Mouse (Mus musculus) lung, embryonic 14.5 days (tissue): Measurements from ENCODE around the gene Ctnna2. TPM values are rescaled to one million over a fixed set of nuclear protein-coding genes. Genes with fewer than 3 reads are reported as not detected.

Experiments used
- ATAC-seq: fragments of 200-750 bp; cut with Nextera tagmentation; 2 replicates; pipeline ENCODE4 v1.8.0; 2017; ENCODE audit warnings: mild to moderate bottlenecking, moderate TSS enrichment, moderate library complexity; ENCODE audit not compliant: insufficient read depth
- DNase-seq: peaks from one replicate; pipeline ENCODE4 v3.0.0-alpha.2; 2015
- H3K27ac ChIP-seq: fragments of 300-500 bp; sonication (generic); 2 replicates; pipeline ENCODE4 v1.5.1; 2014; ENCODE audit warnings: low read depth, mild to moderate bottlenecking, moderate library complexity
- H3K27me3 ChIP-seq: fragments of 300-500 bp; sonication (generic); 2 replicates; pipeline ENCODE4 v1.6.1; 2014; ENCODE audit warnings: low read length, control low read depth; ENCODE audit not compliant: insufficient read depth
- H3K36me3 ChIP-seq: fragments of 300-500 bp; sonication (generic); 2 replicates; pipeline ENCODE4 v1.6.1; 2014; ENCODE audit warnings: control low read depth; ENCODE audit not compliant: insufficient read depth
- H3K4me1 ChIP-seq: fragments of 300-500 bp; sonication (generic); 2 replicates; pipeline ENCODE4 v1.6.1; 2014; ENCODE audit warnings: antibody characterized with exemption, control low read depth; ENCODE audit not compliant: insufficient read depth
- H3K4me2 ChIP-seq: fragments of 300-500 bp; sonication (generic); 2 replicates; pipeline ENCODE4 v1.6.1; 2014; ENCODE audit warnings: mild to moderate bottlenecking
- H3K4me3 ChIP-seq: fragments of 300-500 bp; sonication (generic); 2 replicates; pipeline ENCODE4 v1.5.1; 2014; ENCODE audit warnings: low read depth, low read length
- H3K9ac ChIP-seq: fragments of 300-500 bp; sonication (generic); 2 replicates; pipeline ENCODE4 v1.6.1; 2014
- H3K9me3 ChIP-seq: fragments of 300-500 bp; sonication (generic); 2 replicates; pipeline ENCODE4 v1.6.1; 2016; ENCODE audit warnings: low read depth, low read length, control low read depth
- CTCF ChIP-seq: IDR thresholded peaks from 2 replicates; pipeline ENCODE4 v1.5.1; 2016; ENCODE audit warnings: antibody characterized with exemption, low read depth
- WGBS: fragments of 180-500 bp; shearing (Covaris S2); extraction: QIAGEN DNeasy Blood & Tissue Kit; methylation state at CpG from one replicate; pipeline ENCODE4 v1.1.7; 2014; 5-methylcytosine and 5-hydroxymethylcytosine counted together
- polyA plus RNA-seq: library from polyadenylated mRNA; unstranded; fragments of >200 nt; fragmentation: Nextera tagmentation; extraction: Ambion mirVana; gene quantifications from 2 replicates; pipeline ENCODE4 v1.2.1, GENCODE M21; 2014

Gene Ctnna2
- polyA plus RNA-seq, 1 experiment from 2014 or later: 4.4 TPM

- WGBS: 59% methylated on average over 4 of the region's 4 CpGs
Observed at GRCm38 (mm10) chr6:77951276-77951675, 28.2 kb downstream of the Ctnna2 start.

GRCm38 (mm10) chr6:77950690-77951089 lies 28.8 kb downstream of the Ctnna2 start:
- TF ChIP-seq CTCF: no peak
- no peak for DNase-seq
- ATAC-seq: no peak
- H3K9ac ChIP-seq: no peak overlapping the region
- no peaks in the 10 kb centered on the region for H3K27me3 ChIP-seq
- H3K36me3 ChIP-seq: no peaks in the 10 kb centered on the region
- no peak overlapping the region for H3K27ac ChIP-seq
- no peak overlapping the region for H3K4me2 ChIP-seq
- 73% methylated on average over 2 of the region's 2 CpGs for WGBS
- no peaks in the 10 kb centered on the region for H3K9me3 ChIP-seq
- H3K4me1 ChIP-seq: no peaks in the 10 kb centered on the region
- H3K4me3 ChIP-seq: no peak overlapping the region

More at GRCm38 (mm10) chr6:77951276-77951675, 28.2 kb downstream of the Ctnna2 start:
- no peak for TF ChIP-seq CTCF
- Histone ChIP-seq H3K9ac (no peak overlapping the region), H3K4me2 (no peak overlapping the region), H3K36me3 (no peaks in the 10 kb centered on the region), H3K4me1 (no peaks in the 10 kb centered on the region), H3K9me3 (no peaks in the 10 kb centered on the region), H3K4me3 (no peak overlapping the region), H3K27ac (no peak overlapping the region), H3K27me3 (no peaks in the 10 kb centered on the region)
- ATAC-seq (no peak), DNase-seq (no peak)

- Histone ChIP-seq H3K4me1 (no peaks in the 10 kb centered on the region), H3K27me3 (no peaks in the 10 kb centered on the region), H3K27ac (no peak overlapping the region), H3K4me2 (no peak overlapping the region), H3K9me3 (no peaks in the 10 kb centered on the region), H3K9ac (no peak overlapping the region), H3K36me3 (no peaks in the 10 kb centered on the region), H3K4me3 (no peak overlapping the region)
- DNase-seq (no peak), ATAC-seq (no peak)
- 80% methylated on average over 3 of the region's 3 CpGs for WGBS
- no peak for TF ChIP-seq CTCF
Observed at GRCm38 (mm10) chr6:77929375-77929774, 50.1 kb downstream of the Ctnna2 start.

- Histone ChIP-seq H3K9me3 (no peaks in the 10 kb centered on the region), H3K4me1 (no peaks in the 10 kb centered on the region), H3K36me3 (no peaks in the 10 kb centered on the region), H3K9ac (no peak overlapping the region), H3K27ac (no peak overlapping the region), H3K27me3 (no peaks in the 10 kb centered on the region), H3K4me3 (no peak overlapping the region), H3K4me2 (no peak overlapping the region)
- 97% methylated on average over 2 of the region's 2 CpGs for WGBS
- no peak for TF ChIP-seq CTCF
- no peak for ATAC-seq
- DNase-seq: no peak
Observed at GRCm38 (mm10) chr6:77873150-77873549, 106.3 kb downstream of the Ctnna2 start.

- no peak for TF ChIP-seq CTCF
- ATAC-seq (peak; percentile 31; the same call in 1 of the 2 replicates), DNase-seq (peak; percentile 62)
- Histone ChIP-seq H3K9ac (no peak overlapping the region), H3K4me1 (no peaks in the 10 kb centered on the region), H3K27me3 (no peaks in the 10 kb centered on the region), H3K4me3 (no peak overlapping the region), H3K4me2 (no peak overlapping the region), H3K36me3 (no peaks in the 10 kb centered on the region), H3K27ac (no peak overlapping the region), H3K9me3 (no peaks in the 10 kb centered on the region)
- WGBS: 25% methylated on average over 2 of the region's 2 CpGs
Observed at GRCm38 (mm10) chr6:77869313-77869712, 110.2 kb downstream of the Ctnna2 start.

GRCm38 (mm10) chr6:77868119-77868518 lies 111.4 kb downstream of the Ctnna2 start:
- Histone ChIP-seq H3K4me1 (no peaks in the 10 kb centered on the region), H3K27ac (no peak overlapping the region), H3K4me2 (no peak overlapping the region), H3K9ac (no peak overlapping the region), H3K27me3 (no peaks in the 10 kb centered on the region), H3K4me3 (no peak overlapping the region), H3K36me3 (no peaks in the 10 kb centered on the region), H3K9me3 (no peaks in the 10 kb centered on the region)
- ATAC-seq (peak; percentile 63; the same call in 1 of the 2 replicates), DNase-seq (peak; percentile 51)
- WGBS: 16% methylated on average over 3 of the region's 3 CpGs
- TF ChIP-seq CTCF: no peak

GRCm38 (mm10) chr6:77863379-77863778 lies 116.1 kb downstream of the Ctnna2 start:
- Histone ChIP-seq H3K27ac (no peak overlapping the region), H3K4me2 (no peak overlapping the region), H3K4me3 (no peak overlapping the region), H3K36me3 (no peaks in the 10 kb centered on the region), H3K27me3 (no peaks in the 10 kb centered on the region), H3K9me3 (no peaks in the 10 kb centered on the region), H3K4me1 (no peaks in the 10 kb centered on the region), H3K9ac (no peak overlapping the region)
- ATAC-seq (peak; percentile 74), DNase-seq (peak; percentile 37)
- WGBS: 51% methylated on average over 2 of the region's 2 CpGs
- TF ChIP-seq CTCF: no peak

GRCm38 (mm10) chr6:77862781-77863180 lies 116.7 kb downstream of the Ctnna2 start:
- Histone ChIP-seq H3K36me3 (no peaks in the 10 kb centered on the region), H3K9me3 (no peaks in the 10 kb centered on the region), H3K9ac (no peak overlapping the region), H3K27me3 (no peaks in the 10 kb centered on the region), H3K4me1 (no peaks in the 10 kb centered on the region), H3K4me3 (no peak overlapping the region), H3K4me2 (no peak overlapping the region), H3K27ac (no peak overlapping the region)
- WGBS: 67% methylated on average over 6 of the region's 6 CpGs
- peak; percentile 2 for DNase-seq
- no peak for TF ChIP-seq CTCF
- ATAC-seq: no peak
